Mouse (Mus musculus) midbrain, embryonic 16.5 days (tissue): ENCODE data around the gene Rfc5. TPM values are rescaled to one million over a fixed set of nuclear protein-coding genes. Genes with fewer than 3 reads are reported as not detected.
A peak's percentile ranks its signal among the peaks of the same experiment; 100 is the strongest.
"Not testable (repeated sequence)": the region's sequence is repeated elsewhere in the genome, so short reads cannot be mapped to it uniquely, and the experiment has no call there.

Experiments used
- ATAC-seq: fragments of 200-750 bp; cut with Nextera tagmentation; 2 replicates; pipeline ENCODE4 v1.8.0; 2017; ENCODE audit warnings: moderate TSS enrichment
- H3K27ac ChIP-seq: fragments of 300-500 bp; sonication (generic); 2 replicates; pipeline ENCODE4 v1.5.1; 2014; ENCODE audit warnings: mild to moderate bottlenecking, low read length, mixed read lengths
- H3K27me3 ChIP-seq: fragments of 300-500 bp; sonication (generic); 2 replicates; pipeline ENCODE4 v1.6.1; 2014; ENCODE audit warnings: low read depth, low read length, mixed read lengths; ENCODE audit not compliant: control insufficient read depth, insufficient read depth
- H3K36me3 ChIP-seq: fragments of 300-500 bp; sonication (generic); 2 replicates; pipeline ENCODE4 v1.6.1; 2014; ENCODE audit warnings: mild to moderate bottlenecking, low read length, moderate library complexity, mixed read lengths; ENCODE audit not compliant: control insufficient read depth, insufficient read depth
- H3K4me1 ChIP-seq: fragments of 300-500 bp; sonication (generic); 2 replicates; pipeline ENCODE4 v1.6.1; 2014; ENCODE audit warnings: mild to moderate bottlenecking, low read length, mixed read lengths; ENCODE audit not compliant: control insufficient read depth, insufficient read depth
- H3K4me2 ChIP-seq: fragments of 300-500 bp; sonication (generic); 2 replicates; pipeline ENCODE4 v1.6.1; 2014; ENCODE audit warnings: mild to moderate bottlenecking, low read length, mixed read lengths
- H3K4me3 ChIP-seq: fragments of 300-500 bp; sonication (generic); 2 replicates; pipeline ENCODE4 v1.5.1; 2014; ENCODE audit warnings: low read depth, mild to moderate bottlenecking, low read length, moderate library complexity, mixed read lengths
- H3K9ac ChIP-seq: fragments of 300-500 bp; sonication (generic); 2 replicates; pipeline ENCODE4 v1.6.1; 2014; ENCODE audit warnings: low read depth, low read length, mixed read lengths
- H3K9me3 ChIP-seq: fragments of 300-500 bp; sonication (generic); replicated peaks from 2 replicates; pipeline ENCODE4 v1.6.1; 2014; ENCODE audit warnings: mild to moderate bottlenecking, low read length, mixed read lengths; ENCODE audit not compliant: control insufficient read depth, poor library complexity, severe bottlenecking
- WGBS: fragments of 180-500 bp; shearing (Covaris S2); extraction: QIAGEN DNeasy Blood & Tissue Kit; methylation state at CpG from one replicate; pipeline ENCODE4 v1.1.7; 2014; 5-methylcytosine and 5-hydroxymethylcytosine counted together
- polyA plus RNA-seq: library from polyadenylated mRNA; unstranded; fragments of >200 nt; fragmentation: Nextera tagmentation; extraction: Ambion mirVana; gene quantifications from 2 replicates; pipeline ENCODE4 v1.2.1, GENCODE M21; 2015

The Rfc5 gene
- polyA plus RNA-seq, 1 experiment from 2014 or later = 22.9 TPM

DNA sequence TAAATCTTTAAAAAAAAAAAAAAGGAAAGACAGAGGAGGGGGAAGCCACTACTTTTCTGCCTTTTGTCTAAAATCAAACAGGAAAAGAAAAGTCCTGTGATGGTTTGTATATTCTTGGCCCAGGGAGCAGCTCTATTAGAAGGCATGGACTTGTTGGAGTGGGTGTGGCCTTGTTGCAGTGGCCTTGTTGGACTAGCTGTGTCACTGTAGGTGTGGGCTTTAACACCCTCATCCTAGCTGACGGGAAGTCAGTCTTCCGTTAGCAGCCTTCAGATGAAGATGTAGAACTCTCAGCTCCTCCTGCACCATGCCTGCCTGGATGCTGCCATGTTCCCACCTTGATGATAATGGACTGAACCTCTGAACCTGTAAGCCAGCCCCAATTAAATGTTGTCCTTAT, 15.8 kb upstream of the Rfc5 start:
- 93% methylated on average over 2 of the region's 2 CpGs for WGBS
- not testable (repeated sequence) for H3K27me3 ChIP-seq

DNA sequence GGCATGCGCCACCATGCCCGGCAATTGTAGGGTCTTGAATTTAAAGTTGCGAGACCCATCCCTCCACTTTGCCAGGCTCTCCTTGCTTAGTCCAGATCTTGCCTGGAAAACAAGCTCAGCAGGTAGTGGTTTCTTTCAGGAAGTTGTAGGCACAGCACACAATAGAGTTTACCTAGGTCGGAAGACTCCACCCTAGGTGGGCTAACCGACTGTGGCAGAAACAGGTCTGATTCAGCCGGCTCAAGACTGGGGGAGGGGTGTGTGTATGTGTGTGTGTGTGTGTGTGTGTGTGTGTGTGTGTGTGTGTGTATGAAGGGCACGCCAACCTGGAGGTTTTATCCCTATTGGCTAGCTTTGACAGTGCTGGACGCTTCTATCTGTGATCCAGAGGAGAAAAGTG, 14.8 kb upstream of the Rfc5 start:
- no peaks in the 10 kb centered on the region for H3K9me3 ChIP-seq
- no peak for ATAC-seq
- H3K4me2 ChIP-seq = no peak overlapping the region
- no peaks in the 10 kb centered on the region for H3K27me3 ChIP-seq
- no peak overlapping the region for H3K27ac ChIP-seq
- H3K4me1 ChIP-seq = no peaks in the 10 kb centered on the region
- H3K9ac ChIP-seq = no peak overlapping the region
- H3K36me3 ChIP-seq = no peaks in the 10 kb centered on the region
- no peak overlapping the region for H3K4me3 ChIP-seq
- 88% methylated on average over 8 of the region's 8 CpGs for WGBS

More for the DNA sequence above, 15.8 kb upstream of the Rfc5 start:
- not testable (repeated sequence) for H3K4me3 ChIP-seq, ATAC-seq, H3K9ac ChIP-seq, H3K4me2 ChIP-seq, H3K9me3 ChIP-seq, H3K4me1 ChIP-seq, H3K27ac ChIP-seq, H3K36me3 ChIP-seq

DNA sequence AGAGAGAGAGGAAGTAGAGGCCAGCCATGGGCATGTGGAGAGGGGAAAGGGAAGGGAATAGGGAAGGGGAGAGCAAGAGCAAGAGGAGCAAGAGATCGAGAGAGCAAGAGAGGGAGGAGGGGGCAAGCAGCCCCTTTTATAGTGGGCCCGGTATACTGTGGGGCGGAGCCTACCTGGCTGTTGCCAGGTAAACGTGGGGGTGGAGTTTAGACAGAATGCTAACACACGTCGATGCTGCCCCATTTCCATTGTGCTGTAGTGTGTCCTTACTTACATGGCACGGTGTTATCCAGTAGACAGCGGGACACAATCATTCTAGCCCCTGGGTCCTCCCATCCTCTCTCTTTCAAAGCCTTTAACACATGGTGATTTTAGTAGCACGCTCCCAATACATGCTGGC, 10.4 kb upstream of the Rfc5 start:
- Histone ChIP-seq H3K9ac (no peak overlapping the region), H3K4me3 (no peak overlapping the region)

DNA sequence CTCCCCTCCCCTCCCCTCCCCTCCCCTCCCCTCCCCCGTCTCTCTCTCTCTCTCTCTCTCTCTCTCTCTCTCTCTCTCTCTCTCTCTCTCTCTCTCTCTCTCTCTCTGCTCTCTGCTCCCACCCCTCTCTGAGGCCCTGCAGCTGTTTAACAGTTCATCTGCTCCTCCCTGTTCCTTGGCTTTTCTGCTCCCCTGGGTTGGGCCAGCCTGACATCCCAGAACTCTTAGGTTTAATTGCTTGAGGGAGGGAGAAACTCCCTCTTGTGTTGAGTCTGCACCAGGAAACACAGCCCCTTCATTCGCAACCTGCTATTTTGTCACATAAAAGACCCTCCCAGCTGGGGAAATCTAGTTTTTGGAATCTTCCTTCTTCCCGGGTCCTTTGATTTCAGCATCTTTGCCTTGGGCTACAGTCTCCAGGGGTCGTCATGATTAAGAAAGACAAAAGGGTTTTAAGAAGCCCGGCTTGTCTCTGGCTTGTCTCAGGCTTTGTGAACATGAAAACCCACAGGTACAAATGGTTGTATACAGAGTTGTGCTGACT, 9.2 kb upstream of the Rfc5 start:
- no peak overlapping the region for H3K4me3 ChIP-seq
- H3K36me3 ChIP-seq = no peaks in the 10 kb centered on the region
- H3K9me3 ChIP-seq = no peaks in the 10 kb centered on the region
- no peak overlapping the region for H3K27ac ChIP-seq
- no peaks in the 10 kb centered on the region for H3K27me3 ChIP-seq
- no peak overlapping the region for H3K4me2 ChIP-seq
- 26% methylated on average over 4 of the region's 5 CpGs for WGBS
- H3K9ac ChIP-seq = no peak overlapping the region
- no peaks in the 10 kb centered on the region for H3K4me1 ChIP-seq
- ATAC-seq = no peak

More for the DNA sequence above, 10.4 kb upstream of the Rfc5 start:
- H3K27me3 ChIP-seq = no peaks in the 10 kb centered on the region
- no peak for ATAC-seq
- no peak overlapping the region for H3K27ac ChIP-seq
- H3K4me2 ChIP-seq = no peak overlapping the region
- no peaks in the 10 kb centered on the region for H3K36me3 ChIP-seq
- 81% methylated on average over 9 of the region's 9 CpGs for WGBS
- H3K9me3 ChIP-seq = no peaks in the 10 kb centered on the region
- H3K4me1 ChIP-seq = no peaks in the 10 kb centered on the region

DNA sequence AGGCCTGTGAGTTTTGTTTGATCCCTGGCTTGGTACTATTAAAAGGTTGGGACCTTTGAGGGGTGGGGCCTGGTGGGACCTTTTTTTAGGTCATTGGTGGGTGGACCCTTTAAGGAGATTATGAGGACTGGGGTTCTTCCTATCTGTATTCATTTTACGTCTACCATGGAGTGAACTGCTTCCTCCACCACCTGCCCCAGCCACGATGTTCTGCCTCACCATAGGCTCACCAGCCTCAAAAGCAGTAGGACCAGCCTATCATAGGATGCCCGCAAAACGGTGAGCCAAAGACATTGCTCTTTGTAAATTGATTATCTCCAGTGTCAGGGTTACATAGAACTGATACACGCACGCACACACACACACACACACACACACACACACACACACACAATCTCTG, 8.5 kb upstream of the Rfc5 start:
- H3K36me3 ChIP-seq = no peaks in the 10 kb centered on the region

DNA sequence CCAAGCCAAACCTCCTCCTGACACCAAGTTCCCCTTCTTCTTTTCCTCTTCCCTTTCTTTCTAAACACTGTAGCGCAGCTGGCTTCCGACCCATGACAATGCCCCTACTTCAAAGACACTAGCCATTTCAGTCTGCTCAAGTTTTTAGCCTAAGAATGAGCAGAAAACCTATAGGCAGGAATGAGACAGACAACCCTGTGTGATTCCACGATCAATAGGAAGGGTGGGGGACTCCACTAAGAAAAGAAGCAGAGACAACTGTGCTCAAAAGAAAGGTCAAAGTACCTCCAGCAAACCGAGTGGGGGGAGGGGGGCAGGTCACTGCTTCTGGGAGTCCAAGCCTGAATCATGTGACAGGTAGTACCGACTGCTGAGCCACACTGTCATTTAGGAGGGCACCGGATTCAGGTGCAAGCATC, 7.8 kb upstream of the Rfc5 start:
- no peaks in the 10 kb centered on the region for H3K4me1 ChIP-seq
- no peaks in the 10 kb centered on the region for H3K36me3 ChIP-seq
- no peak overlapping the region for H3K4me3 ChIP-seq
- ATAC-seq = no peak
- no peaks in the 10 kb centered on the region for H3K27me3 ChIP-seq
- 55% methylated on average over 6 of the region's 6 CpGs for WGBS
- no peak overlapping the region for H3K9ac ChIP-seq
- H3K9me3 ChIP-seq = no peaks in the 10 kb centered on the region
- no peak overlapping the region for H3K4me2 ChIP-seq
- H3K27ac ChIP-seq = no peak overlapping the region

More for the DNA sequence above, 8.5 kb upstream of the Rfc5 start:
- Histone ChIP-seq H3K27me3 (no peaks in the 10 kb centered on the region), H3K4me1 (no peaks in the 10 kb centered on the region), H3K9ac (no peak overlapping the region), H3K9me3 (no peaks in the 10 kb centered on the region), H3K4me2 (no peak overlapping the region), H3K4me3 (no peak overlapping the region), H3K27ac (no peak overlapping the region)
- no peak for ATAC-seq
- 88% methylated on average over 6 of the region's 6 CpGs for WGBS

DNA sequence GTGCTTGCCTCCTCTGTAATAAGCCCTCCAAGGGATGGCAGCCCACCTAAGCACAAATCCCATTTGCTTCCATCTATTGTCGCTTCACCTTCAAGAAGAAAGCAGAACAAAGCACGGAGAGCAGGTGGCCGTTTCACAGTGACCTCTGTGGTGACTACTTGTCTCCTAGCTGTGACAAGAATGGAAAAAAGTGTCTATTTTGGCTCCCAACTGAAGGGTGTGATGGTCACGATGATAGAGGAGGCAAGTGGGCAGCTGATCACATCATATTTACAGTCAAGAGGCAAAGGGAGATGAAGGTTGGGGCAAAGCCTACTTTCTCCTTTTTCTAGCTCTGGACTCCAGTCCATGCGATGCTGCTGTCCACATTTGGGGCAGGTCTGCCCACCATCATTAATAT, 7.0 kb upstream of the Rfc5 start:
- Histone ChIP-seq H3K9me3 (no peaks in the 10 kb centered on the region), H3K4me1 (no peaks in the 10 kb centered on the region), H3K4me2 (no peak overlapping the region), H3K27me3 (no peaks in the 10 kb centered on the region), H3K9ac (no peak overlapping the region), H3K4me3 (no peak overlapping the region), H3K36me3 (no peaks in the 10 kb centered on the region), H3K27ac (no peak overlapping the region)
- ATAC-seq = no peak
- 85% methylated on average over 5 of the region's 5 CpGs for WGBS

DNA sequence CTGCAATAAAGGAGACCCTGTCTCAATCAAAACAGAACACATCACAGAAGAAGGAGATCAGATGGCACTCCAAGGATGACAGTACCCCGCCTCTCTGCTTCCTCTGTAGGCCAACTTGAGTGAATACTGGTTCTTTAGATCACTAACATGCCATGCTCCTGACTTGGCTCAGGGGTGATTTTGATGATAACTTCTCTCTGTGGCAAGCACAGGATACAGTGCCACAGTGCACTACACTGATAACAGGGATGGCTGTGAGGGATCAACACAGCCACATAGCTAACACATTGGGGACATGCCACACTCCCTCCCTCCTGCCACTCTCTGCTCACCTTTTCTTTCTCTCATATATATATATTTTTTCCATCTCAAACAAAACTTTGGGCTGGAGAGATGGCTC, 2.0 kb upstream of the Rfc5 start:
- Histone ChIP-seq H3K27ac (no peak overlapping the region), H3K4me2 (no peak overlapping the region), H3K4me1 (peaks cover 6% of the 10 kb centered on the region), H3K27me3 (no peaks in the 10 kb centered on the region), H3K9me3 (no peaks in the 10 kb centered on the region), H3K4me3 (no peak overlapping the region), H3K36me3 (no peaks in the 10 kb centered on the region), H3K9ac (no peak overlapping the region)
- 100% methylated on average over 1 of the region's 1 CpGs for WGBS
- ATAC-seq = no peak

DNA sequence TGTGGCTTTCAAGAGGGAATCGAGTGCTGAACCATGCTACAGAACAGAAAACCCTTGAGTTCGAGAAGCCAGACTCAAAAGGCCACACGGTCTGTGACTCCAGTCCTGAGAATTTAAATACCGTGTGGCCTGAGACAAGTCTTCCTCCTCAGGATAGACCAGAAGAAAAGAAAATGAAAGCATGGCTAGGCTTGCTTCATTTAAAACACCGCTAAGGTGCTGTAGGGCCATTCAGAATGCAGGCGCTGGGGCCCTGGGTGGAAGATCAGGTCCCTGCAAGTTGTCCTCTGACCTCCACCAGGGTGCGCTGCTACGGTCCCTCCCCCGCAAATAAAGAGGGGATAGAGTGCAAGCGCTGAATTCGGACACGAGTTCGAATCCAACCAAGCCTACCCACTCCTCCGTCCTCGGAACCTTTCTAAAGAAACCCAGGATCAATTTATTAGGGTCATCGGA, 523 bp downstream of the Rfc5 start:
- H3K9ac ChIP-seq = peak overlapping the region; percentile 80
- peaks cover 13% of the 10 kb centered on the region for H3K36me3 ChIP-seq
- no peaks in the 10 kb centered on the region for H3K9me3 ChIP-seq
- H3K27me3 ChIP-seq = no peaks in the 10 kb centered on the region
- peak overlapping the region; percentile 68 for H3K4me2 ChIP-seq
- peak overlapping the region; percentile 73 for H3K4me3 ChIP-seq
- peaks cover 6% of the 10 kb centered on the region for H3K4me1 ChIP-seq
- H3K27ac ChIP-seq = peak overlapping the region; percentile 53
- WGBS = 11% methylated on average over 16 of the region's 16 CpGs
- peak; percentile 30; the same call in 1 of the 2 replicates for ATAC-seq
